In the genomic region with DNA sequence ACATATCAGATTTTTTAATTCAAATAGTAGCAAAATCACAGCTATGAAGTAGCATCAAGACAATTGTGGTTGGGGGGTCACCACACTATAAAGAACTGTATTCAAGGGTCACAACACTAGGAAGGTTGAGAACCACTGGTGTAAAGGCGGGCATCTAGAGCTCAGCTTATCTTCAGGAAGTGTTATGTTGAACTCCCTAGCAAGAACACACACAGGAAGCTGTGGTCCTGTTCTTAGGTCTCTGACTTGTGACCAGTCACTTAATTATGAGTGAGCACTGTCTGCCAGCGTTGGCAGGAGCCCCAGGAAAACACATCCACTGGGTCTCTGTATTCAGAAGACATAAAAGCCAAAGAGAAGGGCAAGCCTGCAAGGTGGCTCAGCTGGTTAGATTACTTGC, we compare ENCODE assay signal across 9 mouse cellular contexts.
"Had no signal": no experiment of that assay in that cellular context is flagged by ENCODE, and none has a peak within 500 bp of the region (broad histone marks: within the 10 kb centered on the region; RNA-seq: fewer than 3 reads in every experiment).

No protein-coding gene starts in this region.

- H3K4me3 ChIP-seq: kidney, embryonic 15.5 days; limb, embryonic 10.5 days; liver, embryonic 15.5 days; midbrain, embryonic 13.5 days; neural tube, embryonic 15.5 days had no signal

- H3K4me2 ChIP-seq: kidney, embryonic 15.5 days; liver, embryonic 15.5 days; lung, embryonic 14.5 days; midbrain, embryonic 13.5 days; neural tube, embryonic 15.5 days had no signal

- H3K9ac ChIP-seq: kidney, embryonic 15.5 days; liver, embryonic 15.5 days; lung, embryonic 14.5 days; midbrain, embryonic 13.5 days; neural tube, embryonic 15.5 days had no signal

- H3K27me3 ChIP-seq: kidney, embryonic 15.5 days; liver, embryonic 15.5 days; midbrain, embryonic 13.5 days; neural tube, embryonic 15.5 days had no signal

- H3K27ac ChIP-seq: kidney, embryonic 15.5 days; limb, embryonic 10.5 days; liver, embryonic 15.5 days; macrophage; midbrain, embryonic 13.5 days; neural tube, embryonic 15.5 days; stomach, postnatal 0 days had no signal

- ATAC-seq: midbrain, embryonic 13.5 days had no signal

- H3K9me3 ChIP-seq: kidney, embryonic 15.5 days; limb, embryonic 10.5 days; liver, embryonic 15.5 days; midbrain, embryonic 13.5 days; neural tube, embryonic 15.5 days had no signal

- DNase-seq: right cerebral cortex, postnatal 25 days had no signal
